Mouse (Mus musculus) G1E-ER4 (cell line): ENCODE data around the gene Csnk2b. TPM values are rescaled to one million over a fixed set of nuclear protein-coding genes. Genes with fewer than 3 reads are reported as not detected.

Experiments used
- GATA1 ChIP-seq: IDR thresholded peaks from one replicate; pipeline ENCODE4 v1.8.0; 2012; ENCODE audit warnings: low read length, inconsistent platforms
- polyA plus RNA-seq: library from polyadenylated mRNA; stranded (reverse); fragments of >175 nt; gene quantifications from 2 replicates; pipeline ENCODE4 v1.2.3, GENCODE M21; 2012

Csnk2b gene
- polyA plus RNA-seq, 1 experiment: 66.1 TPM

- no peak for TF ChIP-seq GATA1
These were observed 33.7 kb downstream of the Csnk2b start for GRCm38 (mm10) chr17:35088151-35088550.

- no peak for TF ChIP-seq GATA1
These were observed 36.5 kb downstream of the Csnk2b start, which contains the start of gene Ly6g6f for GRCm38 (mm10) chr17:35085208-35085865. Ly6g6f (minus strand) TSS chr17:35085610.

GRCm38 (mm10) chr17:35083929-35084497 lies 37.8 kb downstream of the Csnk2b start:
- no peak for TF ChIP-seq GATA1

GRCm38 (mm10) chr17:35082841-35083576 lies 38.8 kb downstream of the Csnk2b start:
- TF ChIP-seq GATA1: no peak

- TF ChIP-seq GATA1: no peak
These were observed 41.1 kb downstream of the Csnk2b start for GRCm38 (mm10) chr17:35080710-35081109.

GRCm38 (mm10) chr17:35080248-35080647 lies 41.6 kb downstream of the Csnk2b start:
- no peak for TF ChIP-seq GATA1

- TF ChIP-seq GATA1: peak; percentile 99
These were observed 42.1 kb downstream of the Csnk2b start for GRCm38 (mm10) chr17:35079778-35080177.

- TF ChIP-seq GATA1: no peak
These were observed 44.0 kb downstream of the Csnk2b start, which contains the start of gene Ly6g6d for GRCm38 (mm10) chr17:35077786-35078233. Ly6g6d (minus strand) TSS chr17:35078065.

- TF ChIP-seq GATA1: no peak
These were observed 44.6 kb downstream of the Csnk2b start for GRCm38 (mm10) chr17:35077285-35077684.

- no peak for TF ChIP-seq GATA1
These were observed 45.2 kb downstream of the Csnk2b start, which contains the start of gene Ly6g6e for GRCm38 (mm10) chr17:35076507-35077176. Ly6g6e (plus strand) TSS chr17:35076902.

GRCm38 (mm10) chr17:35074097-35074496 lies 47.8 kb downstream of the Csnk2b start:
- TF ChIP-seq GATA1: no peak

GRCm38 (mm10) chr17:35071454-35071853 lies 50.4 kb downstream of the Csnk2b start:
- TF ChIP-seq GATA1: no peak

- TF ChIP-seq GATA1: no peak
These were observed 51.2 kb downstream of the Csnk2b start for GRCm38 (mm10) chr17:35070556-35071229.

GRCm38 (mm10) chr17:35068213-35068914 lies 53.5 kb downstream of the Csnk2b start:
- no peak for TF ChIP-seq GATA1

Other genes starting within 250 kb of the Csnk2b start
- gene Zbtb12, start 242.6 kb downstream of the Csnk2b start, polyA plus RNA-seq: 24.4 and 27.6 TPM in 2 replicates
- gene Gm20547, start 240.0 kb downstream of the Csnk2b start, polyA plus RNA-seq: not detected in 2 replicates
- gene C2, start 223.8 kb downstream of the Csnk2b start, polyA plus RNA-seq: 0.49 and 1.3 TPM in 2 replicates
- gene Ehmt2, start 223.6 kb downstream of the Csnk2b start, polyA plus RNA-seq: 352 and 449 TPM in 2 replicates
- gene Slc44a4, start 207.6 kb downstream of the Csnk2b start, polyA plus RNA-seq: not detected in 2 replicates
- gene Neu1, start 190.8 kb downstream of the Csnk2b start, polyA plus RNA-seq: 12.3 and 17.6 TPM in 2 replicates
- gene Hspa1b, start 162.8 kb downstream of the Csnk2b start, polyA plus RNA-seq: 0.33 and 0.36 TPM in 2 replicates
- 0.12 TPM in 1 of 2 replicates, not detected in the other for gene Gm20481, start 152.1 kb downstream of the Csnk2b start, polyA plus RNA-seq
- gene Hspa1a, start 149.9 kb downstream of the Csnk2b start, polyA plus RNA-seq: not detected in 2 replicates
- gene Hspa1l, start 149.3 kb downstream of the Csnk2b start, polyA plus RNA-seq: 0.02 TPM in 1 of 2 replicates, not detected in the other
- gene Lsm2, start 140.2 kb downstream of the Csnk2b start, polyA plus RNA-seq: 309 and 320 TPM in 2 replicates
- 965 and 1,080 TPM in 2 replicates for gene Vars, start 121.1 kb downstream of the Csnk2b start, polyA plus RNA-seq
- gene Vwa7, start 105.5 kb downstream of the Csnk2b start, polyA plus RNA-seq: 1.0 and 1.4 TPM in 2 replicates
- 40.3 and 64.9 TPM in 2 replicates for gene Sapcd1, start 94.0 kb downstream of the Csnk2b start, polyA plus RNA-seq
- gene Msh5, start 75.3 kb downstream of the Csnk2b start, polyA plus RNA-seq: 7.0 and 7.1 TPM in 2 replicates
- gene Clic1, start 72.1 kb downstream of the Csnk2b start, polyA plus RNA-seq: 168 and 216 TPM in 2 replicates
- gene Ddah2, start 63.0 kb downstream of the Csnk2b start, polyA plus RNA-seq: 156 and 185 TPM in 2 replicates
- gene Ly6g6c, start 56.7 kb downstream of the Csnk2b start, polyA plus RNA-seq: not detected in 2 replicates
- gene Mpig6b, start 55.9 kb downstream of the Csnk2b start, polyA plus RNA-seq: not detected in 2 replicates
- not detected in 2 replicates for gene Ly6g6e, start 45.2 kb downstream of the Csnk2b start, polyA plus RNA-seq
- 0.22 TPM in 1 of 2 replicates, not detected in the other for gene Ly6g6d, start 44.0 kb downstream of the Csnk2b start, polyA plus RNA-seq
- gene Ly6g6f, start 36.4 kb downstream of the Csnk2b start, polyA plus RNA-seq: 0.05 and 0.06 TPM in 2 replicates
- gene Abhd16a, start 32.8 kb downstream of the Csnk2b start, polyA plus RNA-seq: 112 and 148 TPM in 2 replicates
- not detected in 2 replicates for gene Ly6g5c, start 13.8 kb downstream of the Csnk2b start, polyA plus RNA-seq
- 0.08 and 0.15 TPM in 2 replicates for gene Ly6g5b, start 6.6 kb downstream of the Csnk2b start, polyA plus RNA-seq
- 62.0 and 85.8 TPM in 2 replicates for gene Gpank1, start 598 bp downstream of the Csnk2b start, polyA plus RNA-seq
- 11.4 and 13.3 TPM in 2 replicates for gene D17H6S53E, start 4.3 kb upstream of the Csnk2b start, polyA plus RNA-seq
- 0.23 and 0.27 TPM in 2 replicates for gene Apom, start 10.0 kb upstream of the Csnk2b start, polyA plus RNA-seq
- gene Bag6, start 13.1 kb upstream of the Csnk2b start, polyA plus RNA-seq: 685 and 826 TPM in 2 replicates
- 1,478 and 1,496 TPM in 2 replicates for gene Prrc2a, start 42.8 kb upstream of the Csnk2b start, polyA plus RNA-seq
- gene Aif1, start 54.0 kb upstream of the Csnk2b start, polyA plus RNA-seq: not detected in 2 replicates
- 0.39 and 0.49 TPM in 2 replicates for gene Lst1, start 66.4 kb upstream of the Csnk2b start, polyA plus RNA-seq
- 0.09 and 0.12 TPM in 2 replicates for gene Ltb, start 72.4 kb upstream of the Csnk2b start, polyA plus RNA-seq
- not detected in 2 replicates for gene Tnf, start 80.0 kb upstream of the Csnk2b start, polyA plus RNA-seq
- gene Lta, start 83.3 kb upstream of the Csnk2b start, polyA plus RNA-seq: not detected in 2 replicates
- not detected in 2 replicates for gene Gm16181, start 98.8 kb upstream of the Csnk2b start, polyA plus RNA-seq
- gene Atp6v1g2, start 111.6 kb upstream of the Csnk2b start, polyA plus RNA-seq: 2.2 and 2.7 TPM in 2 replicates
- gene Nfkbil1, start 113.7 kb upstream of the Csnk2b start, polyA plus RNA-seq: 39.6 and 44.3 TPM in 2 replicates
- gene Ddx39b, start 119.7 kb upstream of the Csnk2b start, polyA plus RNA-seq: 326 and 338 TPM in 2 replicates
- gene H2-D1, start 140.7 kb upstream of the Csnk2b start, polyA plus RNA-seq: 56.7 and 69.0 TPM in 2 replicates
- gene H2-Q1, start 198.4 kb upstream of the Csnk2b start, polyA plus RNA-seq: not detected in 2 replicates
- not detected in 2 replicates for gene H2-Q2, start 220.2 kb upstream of the Csnk2b start, polyA plus RNA-seq